Mouse (Mus musculus) embryo, embryonic 10 days (tissue): ENCODE measurements around the gene Rps17.

Experiments
- DNase-seq: peaks from one replicate; pipeline ENCODE4 v3.0.0-alpha.2; 2015; ENCODE audit warnings: low spot score

The Rps17 gene

GRCm38 (mm10) chr7:81344544-81345446, at the start of gene Rps17:
TSS of gene Rps17 (minus strand) at chr7:81345254.
- peak; percentile 89 for DNase-seq

- DNase-seq: no peak
Observed at GRCm38 (mm10) chr7:81379363-81379762, 34.3 kb upstream of the Rps17 start.

- DNase-seq: peak; percentile 70
Observed at GRCm38 (mm10) chr7:81372337-81372920, 27.4 kb upstream of the Rps17 start.

GRCm38 (mm10) chr7:81371811-81372210, 26.8 kb upstream of the Rps17 start:
- no peak for DNase-seq

GRCm38 (mm10) chr7:81369724-81370123, 24.7 kb upstream of the Rps17 start:
- DNase-seq: no peak

- no peak for DNase-seq
Observed at GRCm38 (mm10) chr7:81367946-81368345, 22.9 kb upstream of the Rps17 start.

- DNase-seq: no peak
Observed at GRCm38 (mm10) chr7:81356975-81357374, 11.9 kb upstream of the Rps17 start.

- DNase-seq: no peak
Observed at GRCm38 (mm10) chr7:81356360-81356759, 11.3 kb upstream of the Rps17 start.

GRCm38 (mm10) chr7:81355746-81356145, 10.7 kb upstream of the Rps17 start:
- no peak for DNase-seq

- no peak for DNase-seq
Observed at GRCm38 (mm10) chr7:81351826-81352225, 6.8 kb upstream of the Rps17 start.

- DNase-seq: no peak
Observed at GRCm38 (mm10) chr7:81348206-81348605, 3.2 kb upstream of the Rps17 start.

- DNase-seq: no peak
Observed at GRCm38 (mm10) chr7:81345447-81346170, 555 bp upstream of the Rps17 start.

- DNase-seq: no peak
Observed at GRCm38 (mm10) chr7:81343831-81344230, 1.2 kb downstream of the Rps17 start.

GRCm38 (mm10) chr7:81343316-81343715, 1.7 kb downstream of the Rps17 start:
- no peak for DNase-seq

GRCm38 (mm10) chr7:81342356-81343094, 2.5 kb downstream of the Rps17 start:
- DNase-seq: no peak

- DNase-seq: peak; percentile 53
Observed at GRCm38 (mm10) chr7:81341563-81341962, 3.5 kb downstream of the Rps17 start.

- DNase-seq: peak; percentile 81
Observed at GRCm38 (mm10) chr7:81339783-81340182, 5.3 kb downstream of the Rps17 start.

- DNase-seq: no peak
Observed at GRCm38 (mm10) chr7:81338522-81338873, 6.6 kb downstream of the Rps17 start.

GRCm38 (mm10) chr7:81337785-81338521, 7.1 kb downstream of the Rps17 start:
- no peak for DNase-seq

GRCm38 (mm10) chr7:81336432-81336786, 8.6 kb downstream of the Rps17 start:
- peak; percentile 83 for DNase-seq

- peak; percentile 66 for DNase-seq
Observed at GRCm38 (mm10) chr7:81335705-81336431, 9.2 kb downstream of the Rps17 start.
